Mouse (Mus musculus): ENCODE data around the gene Irf4. TPM values are rescaled to one million over a fixed set of nuclear protein-coding genes. Genes with fewer than 3 reads are reported as not detected.

Gene Irf4
- total RNA-seq, 2 experiments from 2014 or later: 5.1 to 11.3 TPM

GRCm38 (mm10) chr13:30736721-30737120, 12.3 kb upstream of the Irf4 start:
- no peak for ATAC-seq (replicated peaks; ENCODE audit: low FRiP score, poor library complexity, severe bottlenecking)

GRCm38 (mm10) chr13:30737257-30737656, 11.8 kb upstream of the Irf4 start:
- ATAC-seq (replicated peaks; ENCODE audit: low FRiP score, poor library complexity, severe bottlenecking): no peak

GRCm38 (mm10) chr13:30738310-30738840, 10.7 kb upstream of the Irf4 start:
- no peak for ATAC-seq (replicated peaks; ENCODE audit: low FRiP score, poor library complexity, severe bottlenecking)

GRCm38 (mm10) chr13:30741172-30741571, 7.9 kb upstream of the Irf4 start:
- no peak for ATAC-seq (replicated peaks; ENCODE audit: low FRiP score, poor library complexity, severe bottlenecking)

- no peak for ATAC-seq (replicated peaks; ENCODE audit: low FRiP score, poor library complexity, severe bottlenecking)
These were observed 6.5 kb upstream of the Irf4 start for GRCm38 (mm10) chr13:30742411-30742970.

GRCm38 (mm10) chr13:30745121-30745520, 3.9 kb upstream of the Irf4 start:
- ATAC-seq (replicated peaks; ENCODE audit: low FRiP score, poor library complexity, severe bottlenecking): no peak

GRCm38 (mm10) chr13:30747068-30747467, 2.0 kb upstream of the Irf4 start:
- ATAC-seq (replicated peaks; ENCODE audit: low FRiP score, poor library complexity, severe bottlenecking): no peak

GRCm38 (mm10) chr13:30747504-30747903, 1.5 kb upstream of the Irf4 start:
- no peak for ATAC-seq (replicated peaks; ENCODE audit: low FRiP score, poor library complexity, severe bottlenecking)

GRCm38 (mm10) chr13:30748321-30748720, 705 bp upstream of the Irf4 start:
- ATAC-seq (replicated peaks; ENCODE audit: low FRiP score, poor library complexity, severe bottlenecking): no peak

- ATAC-seq (replicated peaks; ENCODE audit: low FRiP score, poor library complexity, severe bottlenecking): no peak
These were observed 623 bp downstream of the Irf4 start for GRCm38 (mm10) chr13:30749557-30750141.

GRCm38 (mm10) chr13:30750461-30751303, 1.7 kb downstream of the Irf4 start:
- no peak for ATAC-seq (replicated peaks; ENCODE audit: low FRiP score, poor library complexity, severe bottlenecking)

GRCm38 (mm10) chr13:30751304-30751580, 2.2 kb downstream of the Irf4 start:
- ATAC-seq (replicated peaks; ENCODE audit: low FRiP score, poor library complexity, severe bottlenecking): no peak

- no peak for ATAC-seq (replicated peaks; ENCODE audit: low FRiP score, poor library complexity, severe bottlenecking)
These were observed 3.7 kb downstream of the Irf4 start for GRCm38 (mm10) chr13:30752581-30753187.

- ATAC-seq (replicated peaks; ENCODE audit: low FRiP score, poor library complexity, severe bottlenecking): no peak
These were observed 4.4 kb downstream of the Irf4 start for GRCm38 (mm10) chr13:30753441-30753840.

GRCm38 (mm10) chr13:30754066-30754465, 5.0 kb downstream of the Irf4 start:
- ATAC-seq (replicated peaks; ENCODE audit: low FRiP score, poor library complexity, severe bottlenecking): no peak

- no peak for ATAC-seq (replicated peaks; ENCODE audit: low FRiP score, poor library complexity, severe bottlenecking)
These were observed 5.9 kb downstream of the Irf4 start for GRCm38 (mm10) chr13:30754825-30755476.

- no peak for ATAC-seq (replicated peaks; ENCODE audit: low FRiP score, poor library complexity, severe bottlenecking)
These were observed 6.6 kb downstream of the Irf4 start for GRCm38 (mm10) chr13:30755577-30755976.

GRCm38 (mm10) chr13:30755998-30756639, 7.1 kb downstream of the Irf4 start:
- no peak for ATAC-seq (replicated peaks; ENCODE audit: low FRiP score, poor library complexity, severe bottlenecking)

- no peak for ATAC-seq (replicated peaks; ENCODE audit: low FRiP score, poor library complexity, severe bottlenecking)
These were observed 8.4 kb downstream of the Irf4 start for GRCm38 (mm10) chr13:30757264-30757900.
